Mouse (Mus musculus): ENCODE data around the gene Fignl2. TPM values are rescaled to one million over a fixed set of nuclear protein-coding genes. Genes with fewer than 3 reads are reported as not detected.

Gene Fignl2
- polyA plus RNA-seq, 1 experiment = 0.02 TPM

GRCm38 (mm10) chr15:101075150-101075549, 3.2 kb downstream of the Fignl2 start:
- Histone ChIP-seq H3K4me2 (ENCODE audit: low read depth) (no peak overlapping the region), H3K79me2 (ENCODE audit: control insufficient read depth, insufficient read depth) (no peaks in the 10 kb centered on the region), H3K36me3 (ENCODE audit: control insufficient read depth, insufficient read depth) (no peaks in the 10 kb centered on the region), H3ac (ENCODE audit: control insufficient read depth, insufficient read length) (no peak overlapping the region), H3K4me3 (no peak overlapping the region), H3K27me3 (ENCODE audit: control insufficient read depth, insufficient read depth, insufficient read length) (peaks cover 86% of the 10 kb centered on the region)
- TF ChIP-seq TCF3 (IDR thresholded peaks at IDR 0.05; ENCODE audit: insufficient read length, low read depth) (no peak), USF1 (IDR thresholded peaks at IDR 0.05; ENCODE audit: low read depth) (no peak), E2F4 (IDR thresholded peaks at IDR 0.05; ENCODE audit: insufficient read depth) (no peak), MAX (IDR thresholded peaks at IDR 0.05; ENCODE audit: low read depth) (no peak), REST (IDR thresholded peaks at IDR 0.05; ENCODE audit: insufficient read depth, insufficient read length) (no peak), CEBPB (IDR thresholded peaks at IDR 0.05; ENCODE audit: insufficient read depth, poor library complexity, severe bottlenecking) (no peak), SRF (IDR thresholded peaks at IDR 0.05; ENCODE audit: control insufficient read depth, insufficient read length, low read depth) (no peak), POLR2A (IDR thresholded peaks at IDR 0.05; ENCODE audit: insufficient read length, low read depth) (no peak), MYOG (IDR thresholded peaks at IDR 0.05; ENCODE audit: control insufficient read depth in 1 of 3, insufficient read depth in 1 of 3, insufficient read length in 2 of 3, low read depth in 2 of 3) (no peak), TCF12 (IDR thresholded peaks at IDR 0.05; ENCODE audit: insufficient read depth, poor library complexity, severe bottlenecking) (no peak), MYOD1 (IDR thresholded peaks at IDR 0.05; ENCODE audit: control insufficient read depth in 1 of 3, insufficient read length in 2 of 3, low read depth in 2 of 3) (no peak)

- no peak overlapping the region for H3K4me3 ChIP-seq
- H3K27me3 ChIP-seq (ENCODE audit: control insufficient read depth, insufficient read depth, insufficient read length) = peaks cover 87% of the 10 kb centered on the region
- H3ac ChIP-seq (ENCODE audit: control insufficient read depth, insufficient read length) = no peak overlapping the region
- TF ChIP-seq REST (IDR thresholded peaks at IDR 0.05; ENCODE audit: insufficient read depth, insufficient read length) = no peak
- no peak for TF ChIP-seq CEBPB (IDR thresholded peaks at IDR 0.05; ENCODE audit: insufficient read depth, poor library complexity, severe bottlenecking)
- TF ChIP-seq E2F4 (IDR thresholded peaks at IDR 0.05; ENCODE audit: insufficient read depth) = no peak
- no peak for TF ChIP-seq POLR2A (IDR thresholded peaks at IDR 0.05; ENCODE audit: insufficient read length, low read depth)
- TF ChIP-seq TCF12 (IDR thresholded peaks at IDR 0.05; ENCODE audit: insufficient read depth, poor library complexity, severe bottlenecking) = no peak
- no peak for TF ChIP-seq SRF (IDR thresholded peaks at IDR 0.05; ENCODE audit: control insufficient read depth, insufficient read length, low read depth)
- no peak for TF ChIP-seq MAX (IDR thresholded peaks at IDR 0.05; ENCODE audit: low read depth)
- TF ChIP-seq MYOG (IDR thresholded peaks at IDR 0.05; ENCODE audit: control insufficient read depth in 1 of 3, insufficient read depth in 1 of 3, insufficient read length in 2 of 3, low read depth in 2 of 3) = no peak
- no peak for TF ChIP-seq POLR2AphosphoS2 (IDR thresholded peaks at IDR 0.05; ENCODE audit: insufficient read length, low read depth)
- TF ChIP-seq TCF3 (IDR thresholded peaks at IDR 0.05; ENCODE audit: insufficient read length, low read depth) = no peak
- TF ChIP-seq MYOD1 (IDR thresholded peaks at IDR 0.05; ENCODE audit: control insufficient read depth in 1 of 3, insufficient read length in 2 of 3, low read depth in 2 of 3) = no peak
- no peak for TF ChIP-seq USF1 (IDR thresholded peaks at IDR 0.05; ENCODE audit: low read depth)
- H3K79me2 ChIP-seq (ENCODE audit: control insufficient read depth, insufficient read depth) = no peaks in the 10 kb centered on the region
- H3K4me2 ChIP-seq (ENCODE audit: low read depth) = no peak overlapping the region
- H3K36me3 ChIP-seq (ENCODE audit: control insufficient read depth, insufficient read depth) = no peaks in the 10 kb centered on the region
These were observed 4.3 kb downstream of the Fignl2 start for GRCm38 (mm10) chr15:101074067-101074466.

GRCm38 (mm10) chr15:101072736-101073135, 5.6 kb downstream of the Fignl2 start:
- TF ChIP-seq TCF3 (IDR thresholded peaks at IDR 0.05; ENCODE audit: insufficient read length, low read depth) = no peak
- no peak for TF ChIP-seq USF1 (IDR thresholded peaks at IDR 0.05; ENCODE audit: low read depth)
- no peak for TF ChIP-seq REST (IDR thresholded peaks at IDR 0.05; ENCODE audit: insufficient read depth, insufficient read length)
- TF ChIP-seq POLR2A (IDR thresholded peaks at IDR 0.05; ENCODE audit: insufficient read length, low read depth) = no peak
- TF ChIP-seq POLR2AphosphoS2 (IDR thresholded peaks at IDR 0.05; ENCODE audit: insufficient read length, low read depth) = no peak
- TF ChIP-seq CEBPB (IDR thresholded peaks at IDR 0.05; ENCODE audit: insufficient read depth, poor library complexity, severe bottlenecking) = no peak
- no peak for TF ChIP-seq E2F4 (IDR thresholded peaks at IDR 0.05; ENCODE audit: insufficient read depth)
- no peaks in the 10 kb centered on the region for H3K79me2 ChIP-seq (ENCODE audit: control insufficient read depth, insufficient read depth)
- H3K27me3 ChIP-seq (ENCODE audit: control insufficient read depth, insufficient read depth, insufficient read length) = peaks cover 86% of the 10 kb centered on the region
- H3K4me3 ChIP-seq = no peak overlapping the region
- H3K36me3 ChIP-seq (ENCODE audit: control insufficient read depth, insufficient read depth) = no peaks in the 10 kb centered on the region
- no peak overlapping the region for H3K4me2 ChIP-seq (ENCODE audit: low read depth)
- no peak overlapping the region for H3ac ChIP-seq (ENCODE audit: control insufficient read depth, insufficient read length)

GRCm38 (mm10) chr15:101070762-101071161, 7.6 kb downstream of the Fignl2 start:
- Histone ChIP-seq H3K27me3 (ENCODE audit: control insufficient read depth, insufficient read depth, insufficient read length) (peaks cover 76% of the 10 kb centered on the region), H3K4me3 (no peak overlapping the region), H3ac (ENCODE audit: control insufficient read depth, insufficient read length) (no peak overlapping the region), H3K79me2 (ENCODE audit: control insufficient read depth, insufficient read depth) (no peaks in the 10 kb centered on the region), H3K4me2 (ENCODE audit: low read depth) (no peak overlapping the region), H3K36me3 (ENCODE audit: control insufficient read depth, insufficient read depth) (no peaks in the 10 kb centered on the region)
- TF ChIP-seq POLR2AphosphoS2 (IDR thresholded peaks at IDR 0.05; ENCODE audit: insufficient read length, low read depth) (no peak), REST (IDR thresholded peaks at IDR 0.05; ENCODE audit: insufficient read depth, insufficient read length) (no peak), MYOD1 (IDR thresholded peaks at IDR 0.05; ENCODE audit: control insufficient read depth in 1 of 3, insufficient read length in 2 of 3, low read depth in 2 of 3) (no peak), TCF12 (IDR thresholded peaks at IDR 0.05; ENCODE audit: insufficient read depth, poor library complexity, severe bottlenecking) (no peak), POLR2A (IDR thresholded peaks at IDR 0.05; ENCODE audit: insufficient read length, low read depth) (no peak), MYOG (IDR thresholded peaks at IDR 0.05; ENCODE audit: control insufficient read depth in 1 of 3, insufficient read depth in 1 of 3, insufficient read length in 2 of 3, low read depth in 2 of 3) (no peak), TCF3 (IDR thresholded peaks at IDR 0.05; ENCODE audit: insufficient read length, low read depth) (no peak), MAX (IDR thresholded peaks at IDR 0.05; ENCODE audit: low read depth) (no peak), SRF (IDR thresholded peaks at IDR 0.05; ENCODE audit: control insufficient read depth, insufficient read length, low read depth) (no peak), CEBPB (IDR thresholded peaks at IDR 0.05; ENCODE audit: insufficient read depth, poor library complexity, severe bottlenecking) (no peak), USF1 (IDR thresholded peaks at IDR 0.05; ENCODE audit: low read depth) (no peak), E2F4 (IDR thresholded peaks at IDR 0.05; ENCODE audit: insufficient read depth) (no peak)
